ENCODE assay signal across 12 mouse cellular contexts in genomic region chr10:99115471-99116236, GRCm38 (mm10). TPM values are rescaled to one million over a fixed set of nuclear protein-coding genes. Genes with fewer than 3 reads are reported as not detected.
DNase-seq lines count a peak whose midpoint lies in the region; ATAC-seq and TF ChIP-seq lines count a peak whose summit lies in the region.
"Had no signal": no experiment of that assay in that cellular context is flagged by ENCODE, and none has a peak within 500 bp of the region (broad histone marks: within the 10 kb centered on the region; RNA-seq: fewer than 3 reads in every experiment).

No protein-coding gene starts in this region.

- no peak for ATAC-seq in hindbrain, embryonic 11.5 days (ENCODE audit: low FRiP score)
- no peak for ATAC-seq in hindbrain, embryonic 13.5 days (ENCODE audit: low FRiP score)
- no peak for ATAC-seq in intestine, postnatal 0 days
- ATAC-seq in megakaryocyte-erythroid progenitor cell, adult 5-6 weeks (replicated peaks; ENCODE audit: low FRiP score, low TSS enrichment, poor library complexity, severe bottlenecking) = no peak
- no peak for ATAC-seq in monocyte, adult 5-6 weeks (replicated peaks; ENCODE audit: insufficient number of reproducible peaks, low FRiP score, low TSS enrichment, poor library complexity, severe bottlenecking)

- no peak overlapping the region for H3K27ac ChIP-seq in hindbrain, embryonic 11.5 days (ENCODE audit: low read depth, low read length)
- no peak overlapping the region for H3K27ac ChIP-seq in hindbrain, embryonic 13.5 days
- peak overlapping the region; percentile 9; the same call in 1 of the 2 replicates for H3K27ac ChIP-seq in intestine, postnatal 0 days (ENCODE audit: low read depth, low read length)

- H3K4me2 ChIP-seq in hindbrain, embryonic 11.5 days (replicated peaks; ENCODE audit: low read depth, low read length) = no peak overlapping the region
- no peak overlapping the region for H3K4me2 ChIP-seq in hindbrain, embryonic 13.5 days
- H3K4me2 ChIP-seq in intestine, postnatal 0 days (replicated peaks; ENCODE audit: low read depth) = peak overlapping the region; percentile 25

- WGBS in hindbrain, embryonic 11.5 days = 55% methylated on average over 18 of the region's 18 CpGs
- 65% methylated on average over 17 of the region's 18 CpGs for WGBS in hindbrain, embryonic 13.5 days
- 31% methylated on average over 18 of the region's 18 CpGs for WGBS in intestine, postnatal 0 days

- no peaks in the 10 kb centered on the region for H3K27me3 ChIP-seq in hindbrain, embryonic 11.5 days (ENCODE audit: control insufficient read depth, insufficient read depth, low read length)
- H3K27me3 ChIP-seq in hindbrain, embryonic 13.5 days = no peaks in the 10 kb centered on the region
- no peaks in the 10 kb centered on the region for H3K27me3 ChIP-seq in intestine, postnatal 0 days (replicated peaks; ENCODE audit: control insufficient read depth, insufficient read depth, low read length)

- no peak overlapping the region for H3K9ac ChIP-seq in hindbrain, embryonic 11.5 days (ENCODE audit: low read depth, low read length)
- no peak overlapping the region for H3K9ac ChIP-seq in hindbrain, embryonic 13.5 days
- no peak overlapping the region for H3K9ac ChIP-seq in intestine, postnatal 0 days (ENCODE audit: low read depth, low read length)

- H3K4me3 ChIP-seq in hindbrain, embryonic 11.5 days (ENCODE audit: low read depth, low read length) = no peak overlapping the region
- H3K4me3 ChIP-seq in hindbrain, embryonic 13.5 days = no peak overlapping the region
- H3K4me3 ChIP-seq in intestine, postnatal 0 days (ENCODE audit: low read depth, low read length) = no peak overlapping the region

- no peak for TF ChIP-seq CTCF in intestine, postnatal 0 days (IDR thresholded peaks at IDR 0.05; ENCODE audit: low read depth)

- no peaks in the 10 kb centered on the region for H3K36me3 ChIP-seq in hindbrain, embryonic 11.5 days (ENCODE audit: control insufficient read depth, insufficient read depth, low read length)
- peaks cover 10% of the 10 kb centered on the region for H3K36me3 ChIP-seq in hindbrain, embryonic 13.5 days
- no peaks in the 10 kb centered on the region for H3K36me3 ChIP-seq in intestine, postnatal 0 days (ENCODE audit: control insufficient read depth, insufficient read depth)

- H3K9me3 ChIP-seq in hindbrain, embryonic 11.5 days (ENCODE audit: control insufficient read depth, low read length) = no peaks in the 10 kb centered on the region
- no peaks in the 10 kb centered on the region for H3K9me3 ChIP-seq in hindbrain, embryonic 13.5 days
- H3K9me3 ChIP-seq in intestine, postnatal 0 days (ENCODE audit: control insufficient read depth) = no peaks in the 10 kb centered on the region

- H3K4me1 ChIP-seq in hindbrain, embryonic 11.5 days (replicated peaks; ENCODE audit: control insufficient read depth, insufficient read depth, low read length) = no peaks in the 10 kb centered on the region; the same call in 1 of the 2 replicates
- peaks cover 26% of the 10 kb centered on the region for H3K4me1 ChIP-seq in hindbrain, embryonic 13.5 days (replicated peaks)
- peaks cover 5% of the 10 kb centered on the region for H3K4me1 ChIP-seq in intestine, postnatal 0 days (replicated peaks; ENCODE audit: control insufficient read depth, insufficient read depth, low read length)

- peak; percentile 4 for DNase-seq in hindbrain, embryonic 11.5 days (ENCODE audit: low spot score)
- DNase-seq in thymus, postnatal 14 days = peak; percentile 57
- DNase-seq in thymus, postnatal 10 days (ENCODE audit: low spot score in 2 of 2) = no peak
- DNase-seq in yolk sac, embryonic 10.5 days (ENCODE audit: low spot score) = peak; percentile 74
- DNase-seq: lung, postnatal 4 days had no signal

RNA-seq across cellular contexts. Expression of gene Galnt4, which starts 7.7 kb away (rescaled TPM):
- polyA plus RNA-seq in hindbrain, embryonic 11.5 days (2014; fragmentation: Nextera tagmentation; extraction: Ambion mirVana) = 4.2 and 4.7 TPM in 2 replicates
- polyA plus RNA-seq in hindbrain, embryonic 13.5 days (2015; fragmentation: Nextera tagmentation; extraction: Ambion mirVana) = 3.1 and 3.9 TPM in 2 replicates
- polyA plus RNA-seq in intestine, postnatal 0 days (2015; fragmentation: Nextera tagmentation; extraction: Ambion mirVana) = 12.9 and 13.2 TPM in 2 replicates
- 4.2 and 5.4 TPM in 2 replicates for total RNA-seq in megakaryocyte-erythroid progenitor cell, adult 5-6 weeks (2014; fragmentation: Nextera tagmentation)
- total RNA-seq in megakaryocyte-erythroid progenitor cell, adult 5-6 weeks (2017) = 4.9 and 7.8 TPM in 2 replicates
- 8.3 to 13.4 TPM (median 8.6 TPM) in 3 replicates for total RNA-seq in monocyte, adult 5-6 weeks (2017)

RNA-seq across cellular contexts. Expression of gene Poc1b, which starts 8.8 kb away (rescaled TPM):
- 26.5 and 34.1 TPM in 2 replicates for polyA plus RNA-seq in hindbrain, embryonic 11.5 days (2014; fragmentation: Nextera tagmentation; extraction: Ambion mirVana)
- polyA plus RNA-seq in hindbrain, embryonic 13.5 days (2015; fragmentation: Nextera tagmentation; extraction: Ambion mirVana) = 10.1 and 11.9 TPM in 2 replicates
- 6.9 and 8.5 TPM in 2 replicates for polyA plus RNA-seq in intestine, postnatal 0 days (2015; fragmentation: Nextera tagmentation; extraction: Ambion mirVana)
- 25.5 and 26.6 TPM in 2 replicates for total RNA-seq in megakaryocyte-erythroid progenitor cell, adult 5-6 weeks (2014; fragmentation: Nextera tagmentation)
- total RNA-seq in megakaryocyte-erythroid progenitor cell, adult 5-6 weeks (2017) = 5.1 and 7.2 TPM in 2 replicates
- 3.5 to 11.2 TPM (median 9.5 TPM) in 3 replicates for total RNA-seq in monocyte, adult 5-6 weeks (2017)

RNA-seq across cellular contexts. Expression of gene Phxr2, which starts 10.5 kb away (rescaled TPM):
- not detected in 2 replicates for polyA plus RNA-seq in hindbrain, embryonic 11.5 days (2014; fragmentation: Nextera tagmentation; extraction: Ambion mirVana)
- polyA plus RNA-seq in hindbrain, embryonic 13.5 days (2015; fragmentation: Nextera tagmentation; extraction: Ambion mirVana) = not detected in 2 replicates
- polyA plus RNA-seq in intestine, postnatal 0 days (2015; fragmentation: Nextera tagmentation; extraction: Ambion mirVana) = not detected in 2 replicates
- total RNA-seq in megakaryocyte-erythroid progenitor cell, adult 5-6 weeks (2014; fragmentation: Nextera tagmentation) = 0.28 TPM in 1 of 2 replicates, not detected in the other
- not detected in 2 replicates for total RNA-seq in megakaryocyte-erythroid progenitor cell, adult 5-6 weeks (2017)
- not detected in 3 replicates for total RNA-seq in monocyte, adult 5-6 weeks (2017)
- total RNA-seq: gastrocnemius, postnatal 4 days; left cerebral cortex, adult 8-10 months had no signal
- polyA plus RNA-seq: embryonic facial prominence, embryonic 14.5 days had no signal

Comparison
In these comparisons a context has a peak if more than half of its experiments do, and no peak if none do; other contexts are left out.
1. DNase-seq: peak in hindbrain, embryonic 11.5 days (single experiment), thymus, postnatal 14 days (single experiment) and yolk sac, embryonic 10.5 days (single experiment); none in thymus, postnatal 10 days (0 of 2).